Mouse (Mus musculus) neural tube, postnatal 0 days (tissue): ENCODE results near the gene Ptx3. TPM values are rescaled to one million over a fixed set of nuclear protein-coding genes. Genes with fewer than 3 reads are reported as not detected.

Experiments used
- polyA plus RNA-seq: library from polyadenylated mRNA; unstranded; fragments of >200 nt; fragmentation: Nextera tagmentation; extraction: Ambion mirVana; gene quantifications from 2 replicates; pipeline ENCODE4 v1.2.1, GENCODE M21; 2015

Gene Ptx3
- polyA plus RNA-seq, result 1.9 TPM in 2 replicates

GRCm38 (mm10) chr3:66219655-66220191 is at the start of gene Ptx3:
Gene Ptx3, plus strand, starts transcription at chr3:66219910.

Other genes with a start within 250 kb of the Ptx3 start
- gene Veph1, start 76.9 kb downstream of the Ptx3 start, polyA plus RNA-seq, result 0.68 and 0.84 TPM in 2 replicates